Mouse (Mus musculus) heart, adult 2 months (tissue): ENCODE results near the gene Pth.

ENCODE experiments used
- CTCF ChIP-seq: fragments of 200-600 bp; IDR thresholded peaks from 2 replicates; pipeline ENCODE4 v1.8.1; 2022; ENCODE audit warnings: antibody characterized with exemption, mild to moderate bottlenecking, moderate library complexity
- POLR2A ChIP-seq: fragments of 200-500 bp; IDR thresholded peaks from 2 replicates; pipeline ENCODE4 v1.6.1; 2011; ENCODE audit warnings: mild to moderate bottlenecking, low read depth, low read length, control low read depth; ENCODE audit not compliant: insufficient read depth

DNA sequence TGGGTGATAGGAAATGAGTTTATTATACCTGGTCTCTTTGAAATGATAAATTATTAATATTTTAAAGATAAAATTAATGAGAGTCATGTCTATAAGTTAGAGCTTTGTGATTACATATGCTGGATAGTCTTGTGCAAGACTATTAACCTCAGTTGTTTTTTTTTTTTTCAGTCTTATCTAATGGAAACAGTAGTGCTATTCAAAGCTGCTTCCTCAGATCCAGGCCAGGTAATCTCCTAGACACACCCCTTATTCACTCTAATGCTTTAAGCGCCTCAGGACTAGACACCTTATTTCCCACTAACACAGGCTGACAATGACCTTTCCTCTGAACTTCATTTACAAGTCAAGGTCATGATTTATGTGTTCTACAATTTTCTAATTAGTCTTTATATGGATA lies 39.3 kb downstream of the Pth start:
- TF ChIP-seq CTCF (no peak), POLR2A (no peak)
